Mouse (Mus musculus): ENCODE data around the gene 1700016H13Rik. TPM values are rescaled to one million over a fixed set of nuclear protein-coding genes. Genes with fewer than 3 reads are reported as not detected.

Gene 1700016H13Rik
- total and polyA plus RNA-seq, 3 experiments: 0.23 to 0.40 TPM; not detected in 1

DNA sequence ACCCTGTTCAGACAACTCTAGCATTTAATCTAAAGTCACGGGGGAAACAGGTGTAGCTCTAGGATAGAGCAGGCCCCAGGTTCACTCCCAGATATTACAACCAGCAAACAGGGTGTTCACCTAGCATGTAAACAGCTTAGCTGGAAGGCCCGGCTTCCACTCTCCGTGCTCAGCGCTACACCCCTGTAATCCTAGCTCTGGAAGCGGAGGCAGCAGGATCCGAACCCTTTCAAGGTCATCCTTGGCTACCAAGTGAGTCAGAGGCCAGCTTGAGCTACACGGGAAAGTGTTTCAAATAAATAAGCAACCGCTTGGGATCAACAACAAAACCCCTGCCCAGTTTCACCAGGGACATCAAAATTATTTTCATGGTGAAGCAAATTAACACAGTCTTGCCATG lies 34.4 kb upstream of the 1700016H13Rik start:
- Histone ChIP-seq H3K9ac (ENCODE audit: control insufficient read depth, low read depth, low read length, poor library complexity, severe bottlenecking) (no peak overlapping the region), H3K9me3 (replicated peaks; ENCODE audit: insufficient read depth, low read length) (no peaks in the 10 kb centered on the region), H3K27me3 (ENCODE audit: control insufficient read depth in 1 of 2, insufficient read depth in 2 of 2, low read length in 2 of 2) (peaks cover 0 to 5% of the 10 kb centered on the region in 2 experiments; a peak in 2 of 4 replicates), H3K27ac (ENCODE audit: control insufficient read depth, low read depth, low read length) (no peak overlapping the region), H3K36me3 (ENCODE audit: control insufficient read depth in 1 of 2, insufficient read depth in 2 of 2, low read length in 2 of 2) (no peaks in the 10 kb centered on the region; a peak in 1 of 4 replicates), H3K4me1 (ENCODE audit: control insufficient read depth in 1 of 2, insufficient read depth in 2 of 2, low read length in 2 of 2) (0 out of 4 replicates have a peak, but pooled peaks cover 0 to 4% of the 10 kb centered on the region in 2 experiments), H3K4me3 (ENCODE audit: control insufficient read depth in 1 of 2, insufficient read depth in 1 of 2, low read depth in 2 of 2, low read length in 2 of 2) (no peak overlapping the region), H3K79me2 (ENCODE audit: control insufficient read depth, insufficient read depth, low read length, poor library complexity) (no peaks in the 10 kb centered on the region)
- no peak for DNase-seq (ENCODE audit: low read depth, low spot score)
- TF ChIP-seq RAD21 (IDR thresholded peaks at IDR 0.05; ENCODE audit: low read depth, low read length) (no peak), CHD2 (IDR thresholded peaks at IDR 0.05; ENCODE audit: low read length) (no peak), MAZ (IDR thresholded peaks at IDR 0.05; ENCODE audit: low read depth, low read length) (no peak), SIN3A (IDR thresholded peaks at IDR 0.05; ENCODE audit: low read length) (no peak), CTCF (IDR thresholded peaks at IDR 0.05 in 2 of 3, conservative IDR thresholded peaks at IDR 0.05 in 1 of 3; ENCODE audit: control insufficient read depth in 1 of 3, insufficient read depth in 1 of 3, low read depth in 2 of 3, low read length in 3 of 3, poor library complexity in 1 of 3, severe bottlenecking in 1 of 3) (no peak)

GRCm38 (mm10) chr5:103689645-103690044 lies 33.8 kb upstream of the 1700016H13Rik start:
- H3K4me1 ChIP-seq (ENCODE audit: control insufficient read depth in 1 of 2, insufficient read depth in 2 of 2, low read length in 2 of 2): 0 out of 4 replicates have a peak, but pooled peaks cover 0 to 4% of the 10 kb centered on the region in 2 experiments
- no peak overlapping the region for H3K4me3 ChIP-seq (ENCODE audit: control insufficient read depth in 1 of 2, insufficient read depth in 1 of 2, low read depth in 2 of 2, low read length in 2 of 2)
- no peak overlapping the region for H3K27ac ChIP-seq (ENCODE audit: control insufficient read depth, low read depth, low read length)
- no peak overlapping the region for H3K9ac ChIP-seq (ENCODE audit: control insufficient read depth, low read depth, low read length, poor library complexity, severe bottlenecking)
- TF ChIP-seq KAT2A (conservative IDR thresholded peaks at IDR 0.05; ENCODE audit: low read depth, low read length) (no peak), ZNF384 (IDR thresholded peaks at IDR 0.05; ENCODE audit: low read depth, low read length) (no peak), UBTF (IDR thresholded peaks at IDR 0.05; ENCODE audit: borderline replicate concordance, insufficient read depth, low read depth, low read length) (no peak), ZMIZ1 (IDR thresholded peaks at IDR 0.05; ENCODE audit: low read depth, low read length) (no peak), POLR2A (IDR thresholded peaks at IDR 0.05; ENCODE audit: control insufficient read depth in 1 of 2, insufficient read depth in 1 of 2, low read depth in 1 of 2, low read length in 2 of 2, poor library complexity in 1 of 2) (no peak), BHLHE40 (IDR thresholded peaks at IDR 0.05; ENCODE audit: borderline replicate concordance, low read depth, low read length) (no peak), MAZ (IDR thresholded peaks at IDR 0.05; ENCODE audit: low read depth, low read length) (no peak), MXI1 (IDR thresholded peaks at IDR 0.05; ENCODE audit: low read depth, low read length) (no peak), MYB (IDR thresholded peaks at IDR 0.05; ENCODE audit: low read depth, low read length) (no peak), TCF12 (IDR thresholded peaks at IDR 0.05; ENCODE audit: low read depth, low read length) (no peak), USF1 (IDR thresholded peaks at IDR 0.05; ENCODE audit: low read depth, low read length) (no peak), ZKSCAN1 (IDR thresholded peaks at IDR 0.05; ENCODE audit: low read depth, low read length) (no peak), ZC3H11A (IDR thresholded peaks at IDR 0.05; ENCODE audit: low read depth, low read length) (no peak), E2F4 (IDR thresholded peaks at IDR 0.05; ENCODE audit: borderline replicate concordance, low read depth, low read length) (no peak), MYC (IDR thresholded peaks at IDR 0.05; ENCODE audit: low read depth, low read length) (no peak), GABPA (IDR thresholded peaks at IDR 0.05; ENCODE audit: low read depth, low read length) (no peak), SMC3 (IDR thresholded peaks at IDR 0.05; ENCODE audit: low read depth, low read length) (no peak), GATA1 (IDR thresholded peaks at IDR 0.05; ENCODE audit: low read depth, low read length) (no peak), NRF1 (IDR thresholded peaks at IDR 0.05; ENCODE audit: insufficient read depth, low read depth, low read length, poor library complexity, severe bottlenecking) (no peak)
- H3K79me2 ChIP-seq (ENCODE audit: control insufficient read depth, insufficient read depth, low read length, poor library complexity): no peaks in the 10 kb centered on the region
- H3K27me3 ChIP-seq (ENCODE audit: control insufficient read depth in 1 of 2, insufficient read depth in 2 of 2, low read length in 2 of 2): peaks cover 0 to 5% of the 10 kb centered on the region in 2 experiments; a peak in 2 of 4 replicates
- H3K9me3 ChIP-seq (replicated peaks; ENCODE audit: insufficient read depth, low read length): no peaks in the 10 kb centered on the region
- H3K36me3 ChIP-seq (ENCODE audit: control insufficient read depth in 1 of 2, insufficient read depth in 2 of 2, low read length in 2 of 2): no peaks in the 10 kb centered on the region; a peak in 1 of 4 replicates
- DNase-seq (ENCODE audit: low read depth, low spot score): no peak
